Mouse (Mus musculus): Measurements from ENCODE around the gene Map7d2. TPM values are rescaled to one million over a fixed set of nuclear protein-coding genes. Genes with fewer than 3 reads are reported as not detected.
"Not testable (repeated sequence)": the region's sequence is repeated elsewhere in the genome, so short reads cannot be mapped to it uniquely, and the experiment has no call there.

Map7d2 gene
- polyA plus RNA-seq (2016; fragmentation: Nextera tagmentation; extraction: Ambion mirVana) = 11.4 and 14.8 TPM in 2 replicates

- WGBS = 25% methylated on average over 76 of the region's 83 CpGs
- Histone ChIP-seq H3K27me3 (ENCODE audit: low read depth, poor library complexity, severe bottlenecking) (peaks cover 49% of the 10 kb centered on the region), H3K36me3 (no peaks in the 10 kb centered on the region), H3K27ac (replicated peaks) (peak within 1 kb of the TSS; percentile 68), H3K4me3 (peak within 1 kb of the TSS; percentile 72), H3K4me1 (peaks cover 5% of the 10 kb centered on the region; the same call in 1 of the 2 replicates), H3K9me3 (replicated peaks) (0 out of 2 replicates have a peak, but pooled peaks cover 5% of the 10 kb centered on the region)
- peak; percentile 55 for DNase-seq (ENCODE audit: low spot score)
Measured at GRCm38 (mm10) chrX:159414130-159414828, at the start of gene Map7d2. Map7d2 (plus strand) TSS chrX:159414572.

- Histone ChIP-seq H3K4me3 (peak within 1 kb of the TSS; percentile 69), H3K36me3 (peaks cover 19% of the 10 kb centered on the region), H3K27me3 (ENCODE audit: low read depth, poor library complexity, severe bottlenecking) (peaks cover 12% of the 10 kb centered on the region; the same call in 1 of the 2 replicates), H3K4me1 (peaks cover 8% of the 10 kb centered on the region), H3K27ac (replicated peaks) (peak within 1 kb of the TSS; percentile 91), H3K9me3 (replicated peaks) (no peaks in the 10 kb centered on the region)
- WGBS = 16% methylated on average over 52 of the region's 76 CpGs
- peak; percentile 67 for DNase-seq (ENCODE audit: low spot score)
Measured at GRCm38 (mm10) chrX:159371831-159372752, 42.3 kb upstream of the Map7d2 start, which contains the start of gene Eif1ax. Eif1ax (plus strand) TSS chrX:159372178.

GRCm38 (mm10) chrX:159372753-159373144 is 41.6 kb upstream of the Map7d2 start:
- WGBS = 27% methylated on average over 9 of the region's 9 CpGs
- Histone ChIP-seq H3K27me3 (ENCODE audit: low read depth, poor library complexity, severe bottlenecking) (peaks cover 12% of the 10 kb centered on the region; the same call in 1 of the 2 replicates), H3K4me1 (peaks cover 8% of the 10 kb centered on the region), H3K9me3 (replicated peaks) (no peaks in the 10 kb centered on the region), H3K27ac (replicated peaks) (peak overlapping the region; percentile 91), H3K4me3 (peak overlapping the region; percentile 69), H3K36me3 (peaks cover 25% of the 10 kb centered on the region)
- no peak for DNase-seq (ENCODE audit: low spot score)

- Histone ChIP-seq H3K9me3 (replicated peaks) (no peaks in the 10 kb centered on the region), H3K4me1 (no peaks in the 10 kb centered on the region), H3K4me3 (no peak overlapping the region), H3K27me3 (ENCODE audit: low read depth, poor library complexity, severe bottlenecking) (peaks cover 3% of the 10 kb centered on the region; the same call in 1 of the 2 replicates), H3K27ac (replicated peaks) (no peak overlapping the region), H3K36me3 (peaks cover 64% of the 10 kb centered on the region)
- no peak for DNase-seq (ENCODE audit: low spot score)
- 90% methylated on average over 9 of the region's 9 CpGs for WGBS
Measured at GRCm38 (mm10) chrX:159387105-159387504, 27.3 kb upstream of the Map7d2 start.

- H3K27ac ChIP-seq (replicated peaks) = no peak overlapping the region
- H3K4me1 ChIP-seq = no peaks in the 10 kb centered on the region
- peaks cover 3% of the 10 kb centered on the region; the same call in 1 of the 2 replicates for H3K27me3 ChIP-seq (ENCODE audit: low read depth, poor library complexity, severe bottlenecking)
- peaks cover 45% of the 10 kb centered on the region for H3K36me3 ChIP-seq
- DNase-seq (ENCODE audit: low spot score) = no peak
- no peak overlapping the region for H3K4me3 ChIP-seq
- no peaks in the 10 kb centered on the region for H3K9me3 ChIP-seq (replicated peaks)
Measured at GRCm38 (mm10) chrX:159388953-159389352, 25.4 kb upstream of the Map7d2 start.

- H3K27ac ChIP-seq (replicated peaks) = no peak overlapping the region
- DNase-seq (ENCODE audit: low spot score) = no peak
- H3K4me3 ChIP-seq = no peak overlapping the region
- H3K9me3 ChIP-seq (replicated peaks) = no peaks in the 10 kb centered on the region
- peaks cover 30% of the 10 kb centered on the region for H3K36me3 ChIP-seq
- 78% methylated on average over 6 of the region's 6 CpGs for WGBS
- H3K27me3 ChIP-seq (ENCODE audit: low read depth, poor library complexity, severe bottlenecking) = peaks cover 3% of the 10 kb centered on the region; the same call in 1 of the 2 replicates
- H3K4me1 ChIP-seq = no peaks in the 10 kb centered on the region
Measured at GRCm38 (mm10) chrX:159390347-159390962, 23.9 kb upstream of the Map7d2 start.

- peaks cover 23% of the 10 kb centered on the region for H3K36me3 ChIP-seq
- H3K9me3 ChIP-seq (replicated peaks) = no peaks in the 10 kb centered on the region
- peaks cover 3% of the 10 kb centered on the region; the same call in 1 of the 2 replicates for H3K27me3 ChIP-seq (ENCODE audit: low read depth, poor library complexity, severe bottlenecking)
- no peaks in the 10 kb centered on the region for H3K4me1 ChIP-seq
- DNase-seq (ENCODE audit: low spot score) = no peak
- WGBS = 78% methylated on average over 3 of the region's 3 CpGs
- H3K4me3 ChIP-seq = no peak overlapping the region
- no peak overlapping the region for H3K27ac ChIP-seq (replicated peaks)
Measured at GRCm38 (mm10) chrX:159391239-159391638, 23.1 kb upstream of the Map7d2 start.

- peaks cover 8% of the 10 kb centered on the region for H3K27me3 ChIP-seq (ENCODE audit: low read depth, poor library complexity, severe bottlenecking)
- H3K9me3 ChIP-seq (replicated peaks) = 0 out of 2 replicates have a peak, but pooled peaks cover 3% of the 10 kb centered on the region
- 42% methylated on average over 4 of the region's 4 CpGs for WGBS
- DNase-seq (ENCODE audit: low spot score) = no peak
- H3K36me3 ChIP-seq = no peaks in the 10 kb centered on the region
- H3K4me1 ChIP-seq = no peaks in the 10 kb centered on the region
- no peak overlapping the region for H3K4me3 ChIP-seq
- no peak overlapping the region for H3K27ac ChIP-seq (replicated peaks)
Measured at GRCm38 (mm10) chrX:159409253-159409652, 5.1 kb upstream of the Map7d2 start.

GRCm38 (mm10) chrX:159414829-159415673 is 679 bp downstream of the Map7d2 start:
- DNase-seq (ENCODE audit: low spot score) = no peak
- Histone ChIP-seq H3K4me3 (peak overlapping the region; percentile 72), H3K9me3 (replicated peaks) (0 out of 2 replicates have a peak, but pooled peaks cover 5% of the 10 kb centered on the region), H3K27ac (replicated peaks) (peak overlapping the region; percentile 68), H3K36me3 (no peaks in the 10 kb centered on the region), H3K27me3 (ENCODE audit: low read depth, poor library complexity, severe bottlenecking) (peaks cover 49% of the 10 kb centered on the region), H3K4me1 (peaks cover 5% of the 10 kb centered on the region; the same call in 1 of the 2 replicates)
- WGBS = 17% methylated on average over 54 of the region's 65 CpGs

- WGBS = 94% methylated on average over 3 of the region's 3 CpGs
- DNase-seq (ENCODE audit: low spot score); H3K27ac ChIP-seq (replicated peaks); H3K36me3 ChIP-seq; H3K9me3 ChIP-seq (replicated peaks); H3K4me3 ChIP-seq; H3K4me1 ChIP-seq: not testable (repeated sequence)
- H3K27me3 ChIP-seq (ENCODE audit: low read depth, poor library complexity, severe bottlenecking) = peaks cover 11% of the 10 kb centered on the region; the same call in 1 of the 2 replicates
Measured at GRCm38 (mm10) chrX:159430507-159430906, 16.1 kb downstream of the Map7d2 start.

GRCm38 (mm10) chrX:159442128-159442527 is 27.8 kb downstream of the Map7d2 start:
- Histone ChIP-seq H3K36me3 (no peaks in the 10 kb centered on the region), H3K27me3 (ENCODE audit: low read depth, poor library complexity, severe bottlenecking) (peaks cover 13% of the 10 kb centered on the region), H3K4me1 (no peaks in the 10 kb centered on the region), H3K4me3 (no peak overlapping the region), H3K9me3 (replicated peaks) (no peaks in the 10 kb centered on the region), H3K27ac (replicated peaks) (no peak overlapping the region)
- peak; percentile 28 for DNase-seq (ENCODE audit: low spot score)
- 41% methylated on average over 3 of the region's 3 CpGs for WGBS
